Mouse (Mus musculus) heart, embryonic 14.5 days (tissue): ENCODE measurements around the gene Dzank1. TPM values are rescaled to one million over a fixed set of nuclear protein-coding genes. Genes with fewer than 3 reads are reported as not detected.

Experiments used
- ATAC-seq: fragments of 200-750 bp; cut with Nextera tagmentation; 2 replicates; pipeline ENCODE4 v1.8.0; 2017; ENCODE audit warnings: low read depth, moderate TSS enrichment; ENCODE audit not compliant: insufficient number of reproducible peaks, insufficient read depth, low FRiP score
- H3K27ac ChIP-seq, 2 experiments: fragments of 200-500 bp in 1 of 2; fragments of 300-500 bp in 1 of 2; sonication (generic) in 1 of 2; replicated peaks in 1 of 2; 2 replicates each; pipeline ENCODE4 v1.5.1; 2012 to 2014; ENCODE audit warnings: low read depth in 2 of 2, low read length in 2 of 2, control low read depth in 1 of 2, mild to moderate bottlenecking in 1 of 2, mixed read lengths in 1 of 2; ENCODE audit not compliant: control insufficient read depth in 1 of 2, insufficient read depth in 1 of 2
- H3K27me3 ChIP-seq: fragments of 300-500 bp; sonication (generic); 2 replicates; pipeline ENCODE4 v1.6.1; 2014; ENCODE audit warnings: mild to moderate bottlenecking, low read length, control low read depth; ENCODE audit not compliant: control insufficient read depth, insufficient read depth
- H3K36me3 ChIP-seq: fragments of 300-500 bp; sonication (generic); 2 replicates; pipeline ENCODE4 v1.6.1; 2014; ENCODE audit warnings: mild to moderate bottlenecking, control low read depth, low read length, mixed read lengths; ENCODE audit not compliant: control insufficient read depth, insufficient read depth
- H3K4me1 ChIP-seq, 2 experiments: fragments of 200-500 bp in 1 of 2; fragments of 300-500 bp in 1 of 2; sonication (generic) in 1 of 2; 2 replicates each; pipeline ENCODE4 v1.6.1; 2012 to 2014; ENCODE audit warnings: low read length in 2 of 2, control low read depth in 1 of 2, mixed read lengths in 1 of 2; ENCODE audit not compliant: control insufficient read depth in 2 of 2, insufficient read depth in 2 of 2
- H3K4me2 ChIP-seq: fragments of 300-500 bp; sonication (generic); 2 replicates; pipeline ENCODE4 v1.6.1; 2014; ENCODE audit warnings: mild to moderate bottlenecking, low read length
- H3K4me3 ChIP-seq, 2 experiments: fragments of 200-500 bp in 1 of 2; fragments of 300-500 bp in 1 of 2; sonication (generic) in 1 of 2; 2 replicates each; pipeline ENCODE4 v1.5.1; 2012 to 2014; ENCODE audit warnings: low read length in 2 of 2, mild to moderate bottlenecking in 2 of 2, control low read depth in 1 of 2, low read depth in 1 of 2, moderate library complexity in 1 of 2; ENCODE audit not compliant: control insufficient read depth in 1 of 2, insufficient read depth in 1 of 2
- H3K9ac ChIP-seq: fragments of 300-500 bp; sonication (generic); 2 replicates; pipeline ENCODE4 v1.6.1; 2014; ENCODE audit warnings: mild to moderate bottlenecking, low read length
- H3K9me3 ChIP-seq: fragments of 300-500 bp; sonication (generic); 2 replicates; pipeline ENCODE4 v1.6.1; 2016; ENCODE audit warnings: low read length, control low read depth; ENCODE audit not compliant: control insufficient read depth
- WGBS: fragments of 180-500 bp; shearing (Covaris S2); extraction: QIAGEN DNeasy Blood & Tissue Kit; methylation state at CpG from one replicate; pipeline ENCODE4 v1.1.7; 2014; 5-methylcytosine and 5-hydroxymethylcytosine counted together
- polyA plus RNA-seq: library from polyadenylated mRNA; unstranded; fragments of >200 nt; fragmentation: Nextera tagmentation; extraction: Ambion mirVana; gene quantifications from 2 replicates; pipeline ENCODE4 v1.2.1, GENCODE M21; 2014

Dzank1 gene
- polyA plus RNA-seq, 1 experiment from 2014 or later, result 1.7 TPM

DNA sequence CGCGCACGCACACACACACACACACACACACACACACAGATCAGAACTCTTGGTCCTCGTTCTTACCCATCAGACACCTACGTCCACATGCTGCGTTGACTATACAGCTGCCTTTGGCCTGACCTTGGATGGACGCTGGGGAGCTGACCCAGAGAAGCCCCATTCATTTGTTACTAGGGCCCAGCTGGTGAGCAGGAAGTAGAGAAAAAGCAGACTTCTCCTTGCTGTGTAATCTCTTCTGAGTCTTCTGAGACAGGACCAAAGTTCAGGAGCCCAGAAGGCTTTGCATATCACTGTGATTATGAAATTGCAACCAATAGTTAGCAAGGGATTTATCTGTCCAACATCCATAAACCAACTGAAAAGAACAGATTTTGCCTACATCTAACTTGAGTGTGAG lies 98.0 kb downstream of the Dzank1 start:
- no peaks in the 10 kb centered on the region for H3K9me3 ChIP-seq
- H3K4me1 ChIP-seq, result no peaks in the 10 kb centered on the region
- no peaks in the 10 kb centered on the region for H3K27me3 ChIP-seq
- H3K9ac ChIP-seq, result no peak overlapping the region
- WGBS, result 66% methylated on average over 7 of the region's 7 CpGs
- H3K4me3 ChIP-seq, result no peak overlapping the region
- H3K27ac ChIP-seq, result no peak overlapping the region
- no peak for ATAC-seq
- no peaks in the 10 kb centered on the region for H3K36me3 ChIP-seq
- H3K4me2 ChIP-seq, result no peak overlapping the region

GRCm38 (mm10) chr2:144428659-144429058 lies 98.6 kb downstream of the Dzank1 start:
- Histone ChIP-seq H3K4me1 (no peaks in the 10 kb centered on the region), H3K27ac (no peak overlapping the region), H3K36me3 (no peaks in the 10 kb centered on the region), H3K9me3 (no peaks in the 10 kb centered on the region), H3K4me2 (no peak overlapping the region), H3K27me3 (no peaks in the 10 kb centered on the region), H3K9ac (no peak overlapping the region), H3K4me3 (no peak overlapping the region)
- 79% methylated on average over 8 of the region's 8 CpGs for whole genome bisulfite sequencing
- ATAC-seq, result no peak

DNA sequence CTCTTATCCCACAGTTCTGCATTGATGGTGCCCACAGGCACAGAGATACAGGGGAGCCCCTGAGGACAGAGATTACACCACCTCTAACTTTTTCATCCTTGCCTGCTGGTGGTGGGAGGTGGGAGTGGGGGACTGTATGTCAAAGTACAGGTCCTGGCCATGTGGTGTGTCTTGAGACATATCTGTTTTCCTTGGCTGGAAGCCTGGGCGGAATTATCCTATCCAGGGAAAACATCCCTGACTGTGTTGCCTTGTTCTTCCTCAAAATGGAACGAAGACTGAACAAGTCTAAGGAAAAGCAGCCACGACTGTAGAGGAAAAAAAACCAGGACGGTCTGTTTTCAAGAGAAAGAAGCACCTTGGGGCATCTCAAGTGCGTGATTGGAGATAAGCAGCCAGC lies 99.4 kb downstream of the Dzank1 start:
- Histone ChIP-seq H3K27ac (no peak overlapping the region), H3K9ac (no peak overlapping the region), H3K36me3 (no peaks in the 10 kb centered on the region), H3K4me3 (no peak overlapping the region), H3K9me3 (no peaks in the 10 kb centered on the region), H3K4me2 (no peak overlapping the region), H3K4me1 (no peaks in the 10 kb centered on the region), H3K27me3 (no peaks in the 10 kb centered on the region)
- ATAC-seq, result no peak; the same call in 1 of the 2 replicates
- 45% methylated on average over 5 of the region's 5 CpGs for WGBS

DNA sequence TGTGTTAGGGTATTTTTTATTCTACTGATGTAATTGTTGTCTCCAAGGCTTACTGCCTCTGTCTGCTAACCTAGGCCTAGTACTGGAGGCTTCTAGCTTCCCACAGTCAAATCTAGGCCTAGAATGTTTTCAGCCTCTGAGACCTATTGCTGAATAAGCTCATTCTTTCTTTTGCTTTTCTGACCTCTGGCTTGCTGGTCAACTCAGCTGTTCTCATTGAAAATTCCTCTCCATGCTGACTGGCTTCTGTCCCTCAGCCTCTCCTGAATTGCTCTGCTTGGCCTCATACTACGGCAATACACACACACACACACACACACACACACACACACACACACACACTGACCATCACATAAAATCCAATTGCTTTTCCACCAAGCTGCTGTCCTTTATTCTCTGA lies 101.5 kb downstream of the Dzank1 start:
- no peak overlapping the region for H3K27ac ChIP-seq
- H3K4me2 ChIP-seq, result no peak overlapping the region
- H3K27me3 ChIP-seq, result no peaks in the 10 kb centered on the region
- no peak overlapping the region for H3K4me3 ChIP-seq
- no peak overlapping the region for H3K9ac ChIP-seq
- no peaks in the 10 kb centered on the region for H3K36me3 ChIP-seq
- no peaks in the 10 kb centered on the region for H3K9me3 ChIP-seq
- ATAC-seq, result no peak
- H3K4me1 ChIP-seq, result no peaks in the 10 kb centered on the region
- 80% methylated on average over 1 of the region's 1 CpGs for WGBS

DNA sequence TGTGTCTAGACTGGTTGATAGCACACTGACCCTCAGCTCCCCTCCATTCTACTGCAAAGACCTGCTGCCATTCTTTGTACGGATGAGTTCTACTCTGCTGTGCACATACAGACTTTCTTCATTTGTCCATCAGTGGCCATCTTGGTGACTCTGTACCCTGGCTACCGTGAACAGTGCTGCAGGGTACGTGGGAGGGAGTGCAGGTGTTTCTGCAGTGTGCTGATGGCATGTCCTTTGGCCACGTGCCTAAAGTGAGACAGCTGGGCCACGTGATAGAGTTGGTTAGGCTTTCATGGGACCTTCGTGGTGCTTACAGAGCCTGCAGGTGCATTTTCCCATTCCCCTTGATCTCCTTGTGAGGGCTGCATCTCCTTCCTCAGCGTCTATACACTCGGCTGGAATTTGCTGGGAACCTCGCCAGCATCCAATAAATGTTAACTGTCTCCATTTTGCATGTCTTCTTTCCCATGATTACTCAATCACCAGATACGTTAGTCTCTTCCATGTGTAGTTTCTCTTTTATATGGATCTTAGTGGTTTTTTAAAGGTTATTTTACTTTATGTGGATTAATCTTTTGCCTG lies 105.0 kb downstream of the Dzank1 start:
- no peaks in the 10 kb centered on the region for H3K27me3 ChIP-seq
- no peak overlapping the region for H3K27ac ChIP-seq
- H3K9ac ChIP-seq, result no peak overlapping the region
- H3K4me1 ChIP-seq, result no peaks in the 10 kb centered on the region
- no peak for ATAC-seq
- H3K36me3 ChIP-seq, result no peaks in the 10 kb centered on the region
- 76% methylated on average over 10 of the region's 10 CpGs for WGBS
- no peak overlapping the region for H3K4me3 ChIP-seq
- H3K4me2 ChIP-seq, result no peak overlapping the region
- no peaks in the 10 kb centered on the region for H3K9me3 ChIP-seq

Other genes starting within 250 kb of the Dzank1 start
- 0.18 TPM in 1 of 2 replicates, not detected in the other for gene Ovol2, start 195.3 kb downstream of the Dzank1 start, polyA plus RNA-seq
- gene Kat14, start 158.4 kb downstream of the Dzank1 start, polyA plus RNA-seq, result 21.7 and 22.6 TPM in 2 replicates
- 1.2 TPM in 1 of 2 replicates, not detected in the other for gene Pet117, start 158.4 kb downstream of the Dzank1 start, polyA plus RNA-seq
- 20.1 and 20.8 TPM in 2 replicates for gene Polr3f, start 304 bp upstream of the Dzank1 start, polyA plus RNA-seq
- gene Rbbp9, start 23.5 kb upstream of the Dzank1 start, polyA plus RNA-seq, result 46.6 and 48.7 TPM in 2 replicates
- gene Sec23b, start 28.8 kb upstream of the Dzank1 start, polyA plus RNA-seq, result 39.5 and 39.8 TPM in 2 replicates
- gene Smim26, start 66.6 kb upstream of the Dzank1 start, polyA plus RNA-seq, result 58.7 and 68.3 TPM in 2 replicates
- gene Dtd1, start 72.5 kb upstream of the Dzank1 start, polyA plus RNA-seq, result 29.9 and 30.9 TPM in 2 replicates